Mouse (Mus musculus) thymus, postnatal 0 days (tissue): ENCODE results near the gene Odam. TPM values are rescaled to one million over a fixed set of nuclear protein-coding genes. Genes with fewer than 3 reads are reported as not detected.

Source experiments
- DNase-seq: peaks from one replicate; pipeline ENCODE4 v3.0.0-alpha.2; 2015; ENCODE audit warnings: low spot score
- polyA plus RNA-seq: library from polyadenylated mRNA; unstranded; fragments of >200 nt; fragmentation: Nextera tagmentation; extraction: Ambion mirVana; gene quantifications from 2 replicates; pipeline ENCODE4 v1.2.1, GENCODE M21; 2015

Gene Odam
- polyA plus RNA-seq, result 0.12 and 0.26 TPM in 2 replicates

GRCm38 (mm10) chr5:87884729-87885128 lies at the start of gene Odam:
Gene Odam (plus strand): TSS chr5:87885029.
- no peak for DNase-seq

- DNase-seq, result no peak
Observed at GRCm38 (mm10) chr5:87855136-87855716, 29.6 kb upstream of the Odam start.

GRCm38 (mm10) chr5:87870084-87870483 lies 14.7 kb upstream of the Odam start:
- DNase-seq, result no peak

GRCm38 (mm10) chr5:87871423-87871822 lies 13.4 kb upstream of the Odam start:
- no peak for DNase-seq

- DNase-seq, result no peak
Observed at GRCm38 (mm10) chr5:87925372-87925771, 40.5 kb downstream of the Odam start, which contains the start of gene Csn3. Gene Csn3 (plus strand): TSS chr5:87925579.

- DNase-seq, result no peak
Observed at GRCm38 (mm10) chr5:87931603-87932002, 46.8 kb downstream of the Odam start.

GRCm38 (mm10) chr5:87940752-87941151 lies 55.9 kb downstream of the Odam start:
- no peak for DNase-seq

- no peak for DNase-seq
Observed at GRCm38 (mm10) chr5:87942515-87942914, 57.7 kb downstream of the Odam start.

Other genes starting within 250 kb of the Odam start
- gene Csn1s1, start 218.8 kb upstream of the Odam start, polyA plus RNA-seq, result 0.13 and 0.14 TPM in 2 replicates
- 37.7 and 43.3 TPM in 2 replicates for gene Csn2, start 185.4 kb upstream of the Odam start, polyA plus RNA-seq
- gene Csn1s2a, start 110.5 kb upstream of the Odam start, polyA plus RNA-seq, result 1.0 and 1.4 TPM in 2 replicates
- 0.22 TPM in 1 of 2 replicates, not detected in the other for gene Csn1s2b, start 76.9 kb upstream of the Odam start, polyA plus RNA-seq
- gene Prr27, start 59.3 kb upstream of the Odam start, polyA plus RNA-seq, result not detected in 2 replicates
- gene Csn3, start 40.5 kb downstream of the Odam start, polyA plus RNA-seq, result 0.27 and 0.39 TPM in 2 replicates
- gene 2310003L06Rik, start 84.4 kb downstream of the Odam start, polyA plus RNA-seq, result not detected in 2 replicates
- not detected in 2 replicates for gene Gm28434, start 84.5 kb downstream of the Odam start, polyA plus RNA-seq
- gene Cabs1, start 94.4 kb downstream of the Odam start, polyA plus RNA-seq, result not detected in 2 replicates
- gene Smr3a, start 117.5 kb downstream of the Odam start, polyA plus RNA-seq, result 0.31 TPM in 1 of 2 replicates, not detected in the other
- gene Smr2, start 201.5 kb downstream of the Odam start, polyA plus RNA-seq, result not detected in 2 replicates
- not detected in 2 replicates for gene Gm11116, start 226.5 kb downstream of the Odam start, polyA plus RNA-seq